Mouse (Mus musculus) T-cell, adult 2 months (primary cell): ENCODE measurements around the gene AL607142.1.

Experiments used
- DNase-seq: peaks from one replicate; pipeline ENCODE4 v3.0.0; 2022; ENCODE audit warnings: low spot score

Gene AL607142.1

GRCm38 (mm10) chr4:120057529-120057928, 7.3 kb upstream of the AL607142.1 start:
- DNase-seq, result no peak

GRCm38 (mm10) chr4:120058157-120058556, 6.6 kb upstream of the AL607142.1 start:
- no peak for DNase-seq

GRCm38 (mm10) chr4:120058794-120059193, 6.0 kb upstream of the AL607142.1 start:
- DNase-seq, result no peak

- no peak for DNase-seq
These were observed 3.1 kb upstream of the AL607142.1 start for GRCm38 (mm10) chr4:120061727-120062126.

- DNase-seq, result no peak
These were observed 2.6 kb upstream of the AL607142.1 start for GRCm38 (mm10) chr4:120062198-120062597.

- DNase-seq, result no peak
These were observed 2.0 kb upstream of the AL607142.1 start for GRCm38 (mm10) chr4:120062754-120063153.

- no peak for DNase-seq
These were observed 1.3 kb upstream of the AL607142.1 start for GRCm38 (mm10) chr4:120063353-120064124.

- no peak for DNase-seq
These were observed 2.2 kb downstream of the AL607142.1 start for GRCm38 (mm10) chr4:120066841-120067591.

- DNase-seq, result no peak
These were observed 2.9 kb downstream of the AL607142.1 start for GRCm38 (mm10) chr4:120067592-120068235.

GRCm38 (mm10) chr4:120068883-120069581, 4.2 kb downstream of the AL607142.1 start:
- DNase-seq, result no peak

- no peak for DNase-seq
These were observed 4.8 kb downstream of the AL607142.1 start for GRCm38 (mm10) chr4:120069582-120069980.

GRCm38 (mm10) chr4:120071411-120071810, 6.6 kb downstream of the AL607142.1 start:
- no peak for DNase-seq

GRCm38 (mm10) chr4:120071842-120072507, 7.2 kb downstream of the AL607142.1 start:
- no peak for DNase-seq

GRCm38 (mm10) chr4:120074061-120074460, 9.3 kb downstream of the AL607142.1 start:
- DNase-seq, result no peak

GRCm38 (mm10) chr4:120077322-120077721, 12.5 kb downstream of the AL607142.1 start:
- DNase-seq, result no peak

GRCm38 (mm10) chr4:120082527-120082926, 17.7 kb downstream of the AL607142.1 start:
- no peak for DNase-seq

GRCm38 (mm10) chr4:120083700-120084099, 18.9 kb downstream of the AL607142.1 start:
- no peak for DNase-seq

GRCm38 (mm10) chr4:120089536-120089935, 24.7 kb downstream of the AL607142.1 start:
- no peak for DNase-seq

GRCm38 (mm10) chr4:120091997-120092783, 27.4 kb downstream of the AL607142.1 start:
- DNase-seq, result no peak

GRCm38 (mm10) chr4:120096935-120097334, 32.1 kb downstream of the AL607142.1 start:
- DNase-seq, result no peak

- DNase-seq, result no peak
These were observed 36.4 kb downstream of the AL607142.1 start for GRCm38 (mm10) chr4:120101186-120101585.
